Mouse (Mus musculus) mouse embryonic stem cell (cell line): ENCODE measurements at regions not wholly inside any gene's neighbourhood (a gene's known extent, or its start where the extent isn't known, plus 50 kb on each side); places are given as distances from the start of the nearest gene placed in this dataset.

Source experiments
- in situ Hi-C, 2 experiments: fragments of 300-500 bp; cut with MboI; formaldehyde crosslinking; loops; 1 replicate in 1 of 2; 3 replicates in 1 of 2; pipeline ENCODE4 v1.14.3; 2019 to 2020; ENCODE audit warnings: low sequenced_read_pairs in 2 of 2, low pct_unique_long_range_greater_than_20kb in 1 of 2, mixed read lengths in 1 of 2; ENCODE audit not compliant: unreplicated experiment in 1 of 2

DNA sequence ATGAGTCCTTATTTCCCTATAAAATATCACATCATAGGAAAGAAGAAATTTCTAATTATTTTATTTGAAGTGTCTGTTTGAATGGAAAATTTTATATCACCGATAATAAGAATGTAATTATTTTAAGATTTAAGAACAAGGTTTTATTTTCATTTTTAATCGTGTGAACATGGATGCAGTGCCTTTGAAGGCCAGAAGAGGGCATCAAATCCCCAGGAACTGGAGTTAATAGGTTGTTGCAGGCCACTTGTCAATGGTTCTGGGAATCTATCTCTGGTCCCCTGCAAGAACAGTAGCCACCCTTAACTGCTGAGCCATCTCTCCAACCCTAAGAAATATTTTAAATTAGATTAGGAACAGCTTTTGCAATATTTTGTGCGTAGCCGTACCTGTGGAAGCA, 66.5 kb upstream of the 4933415F23Rik start:
- in situ Hi-C loops: no loop called here

GRCm38 (mm10) chr1:23163371-23163935, 61.4 kb upstream of the 4933415F23Rik start:
- in situ Hi-C loops: no loop called here

DNA sequence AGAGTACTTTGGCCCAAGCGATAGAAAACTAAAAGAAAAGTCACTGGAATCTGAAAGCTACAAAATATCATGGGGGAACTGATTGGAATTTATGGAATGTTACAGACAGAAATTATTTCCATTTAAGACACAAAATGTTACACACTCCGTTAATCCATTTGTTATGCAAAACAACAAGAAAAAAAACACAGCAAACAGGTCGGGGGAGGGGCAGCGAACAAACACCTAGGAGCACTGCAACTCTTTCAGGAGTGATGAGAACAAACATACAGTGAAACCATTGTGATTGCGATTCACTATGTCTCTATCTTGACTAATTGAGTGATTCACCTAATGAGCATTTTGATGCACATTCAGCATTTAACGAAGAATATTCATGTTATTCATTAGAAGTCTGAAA, 60.7 kb upstream of the 4933415F23Rik start:
- in situ Hi-C loops: no loop called here
